20 mouse cellular contexts compared by ENCODE assay signal in the genomic region with DNA sequence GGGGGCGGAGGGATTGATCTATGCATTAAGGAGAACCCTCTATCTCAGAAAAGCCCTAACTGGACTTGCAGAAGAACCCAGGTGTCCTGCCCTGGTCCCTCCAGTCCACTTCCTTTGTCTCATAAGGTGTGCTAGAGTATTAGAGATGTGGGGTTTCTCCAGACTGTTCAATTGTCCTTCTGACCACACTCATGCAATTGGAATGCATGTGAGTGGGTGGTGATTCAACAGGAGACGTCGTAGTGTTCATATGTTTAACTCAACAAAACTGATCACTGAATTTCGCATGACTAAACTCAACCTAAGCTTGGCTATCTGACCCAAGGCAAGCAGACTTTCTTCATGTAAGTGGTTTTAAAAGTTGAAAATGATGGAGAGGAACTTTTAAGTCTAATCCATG.
DNase-seq lines count a peak whose midpoint lies in the region; ATAC-seq and TF ChIP-seq lines count a peak whose summit lies in the region.
"Had no signal": no experiment of that assay in that cellular context is flagged by ENCODE, and none has a peak within 500 bp of the region (broad histone marks: within the 10 kb centered on the region; RNA-seq: fewer than 3 reads in every experiment).

No protein-coding gene starts in this region.

- H3K36me3 ChIP-seq in heart, embryonic 11.5 days (ENCODE audit: control insufficient read depth, insufficient read depth, low read length): no peaks in the 10 kb centered on the region
- H3K36me3 ChIP-seq: embryonic facial prominence, embryonic 13.5 days; embryonic facial prominence, embryonic 15.5 days; forebrain, embryonic 15.5 days had no signal

- H3K4me2 ChIP-seq in heart, embryonic 11.5 days: no peak overlapping the region
- H3K4me2 ChIP-seq: embryonic facial prominence, embryonic 13.5 days; embryonic facial prominence, embryonic 15.5 days; forebrain, embryonic 13.5 days; forebrain, embryonic 15.5 days had no signal

- ATAC-seq in heart, embryonic 11.5 days (replicated peaks; ENCODE audit: insufficient number of reproducible peaks, low FRiP score, low TSS enrichment): no peak
- ATAC-seq: forebrain, embryonic 13.5 days; forebrain, embryonic 15.5 days; forebrain, postnatal 0 days had no signal

- no peaks in the 10 kb centered on the region for H3K9me3 ChIP-seq in heart, embryonic 11.5 days (replicated peaks; ENCODE audit: control insufficient read depth, low read length)
- H3K9me3 ChIP-seq: embryonic facial prominence, embryonic 13.5 days; embryonic facial prominence, embryonic 15.5 days; forebrain, embryonic 13.5 days; forebrain, embryonic 15.5 days had no signal

- WGBS in heart, embryonic 11.5 days (ENCODE audit: insufficient replicate concordance): 79% methylated on average over 4 of the region's 4 CpGs

- H3K4me3 ChIP-seq in embryonic fibroblast, embryonic 13.5 days (ENCODE audit: insufficient read depth, low read length): no peak overlapping the region
- no peak overlapping the region for H3K4me3 ChIP-seq in heart, embryonic 11.5 days (ENCODE audit: low read depth, low read length)
- H3K4me3 ChIP-seq: embryonic facial prominence, embryonic 13.5 days; embryonic facial prominence, embryonic 15.5 days; forebrain, embryonic 13.5 days; forebrain, embryonic 15.5 days had no signal

- no peaks in the 10 kb centered on the region for H3K27me3 ChIP-seq in heart, embryonic 11.5 days (ENCODE audit: control insufficient read depth, insufficient read depth, low read length)
- H3K27me3 ChIP-seq: embryonic facial prominence, embryonic 13.5 days; embryonic facial prominence, embryonic 15.5 days; forebrain, embryonic 13.5 days; forebrain, embryonic 15.5 days had no signal

- H3K4me1 ChIP-seq in embryonic fibroblast, embryonic 13.5 days (ENCODE audit: control insufficient read depth, insufficient read depth, low read length): peaks cover 8% of the 10 kb centered on the region
- H3K4me1 ChIP-seq in heart, embryonic 11.5 days (ENCODE audit: control insufficient read depth, insufficient read depth, low read length): no peaks in the 10 kb centered on the region
- H3K4me1 ChIP-seq: embryonic facial prominence, embryonic 15.5 days; forebrain, embryonic 13.5 days; forebrain, embryonic 15.5 days had no signal

- peak overlapping the region; percentile 69 for H3K27ac ChIP-seq in embryonic fibroblast, embryonic 13.5 days (ENCODE audit: insufficient read depth, low read length)
- H3K27ac ChIP-seq in heart, embryonic 11.5 days (ENCODE audit: low read depth, low read length): no peak overlapping the region
- H3K27ac ChIP-seq: embryonic facial prominence, embryonic 13.5 days; embryonic facial prominence, embryonic 15.5 days; forebrain, embryonic 13.5 days; forebrain, embryonic 15.5 days had no signal

- no peak overlapping the region for H3K9ac ChIP-seq in heart, embryonic 11.5 days (ENCODE audit: low read depth, low read length)
- H3K9ac ChIP-seq: embryonic facial prominence, embryonic 13.5 days; embryonic facial prominence, embryonic 15.5 days; forebrain, embryonic 13.5 days; forebrain, embryonic 15.5 days; forebrain, postnatal 0 days had no signal

- TF ChIP-seq POLR2A in embryonic fibroblast, embryonic 13.5 days (IDR thresholded peaks at IDR 0.05; ENCODE audit: low read depth, low read length): no peak

- no peak for TF ChIP-seq CTCF in embryonic fibroblast, embryonic 13.5 days (IDR thresholded peaks at IDR 0.05; ENCODE audit: borderline replicate concordance, insufficient read depth, low read length)

- peak; percentile 71 for DNase-seq in Muller cell, postnatal 12 days (ENCODE audit: inconsistent ontology term)
- DNase-seq in B cell, adult 2 months: no peak
- no peak for DNase-seq in heart, postnatal 4 days
- DNase-seq: adrenal gland, adult 2 months; adrenal gland, postnatal 10 days; adrenal gland, postnatal 25 days; cerebellum, adult 11 months; cerebellum, adult 18-20 months; cerebellum, adult 8-10 months; cerebellum, adult 9-11 months; cerebellum, postnatal 14 days; cerebellum, postnatal 36 days; embryo, embryonic 11 days; forebrain, postnatal 0 days had no signal
